Mouse (Mus musculus): Measurements from ENCODE around the gene Pced1b. TPM values are rescaled to one million over a fixed set of nuclear protein-coding genes. Genes with fewer than 3 reads are reported as not detected.
A peak's percentile ranks its signal among the peaks of the same experiment; 100 is the strongest.

Gene Pced1b
- polyA plus RNA-seq, 1 experiment from 2014 or later: 3.2 TPM

DNA sequence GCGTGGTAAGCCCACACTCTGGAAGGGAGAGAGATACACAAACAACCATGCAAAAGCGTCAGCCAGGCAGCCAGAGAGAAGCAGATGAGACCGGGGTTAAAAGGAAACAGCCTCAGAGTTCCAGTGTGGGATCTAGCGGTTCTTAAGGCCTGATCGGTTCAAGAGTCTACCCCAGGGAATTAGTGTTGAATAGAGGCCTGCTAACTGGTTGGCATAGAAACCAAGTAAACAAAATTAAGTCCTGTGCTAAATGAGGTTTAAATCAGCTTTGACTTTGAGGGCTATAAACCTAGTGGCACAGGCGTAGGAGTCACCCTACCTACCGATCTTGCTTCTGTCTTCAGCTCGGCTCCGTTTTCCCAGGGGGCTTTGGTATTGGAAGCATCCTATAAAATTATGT is 77.4 kb downstream of the Pced1b start:
- H3K27ac ChIP-seq (replicated peaks): peak overlapping the region; percentile 52; the same call in 1 of the 2 replicates
- no peaks in the 10 kb centered on the region for H3K36me3 ChIP-seq
- no peaks in the 10 kb centered on the region for H3K4me1 ChIP-seq
- H3K27me3 ChIP-seq: no peaks in the 10 kb centered on the region
- H3K9me3 ChIP-seq: no peaks in the 10 kb centered on the region
- peak; percentile 30; the same call in 1 of the 2 replicates for ATAC-seq (ENCODE audit: low FRiP score, low read depth)
- 0 out of 2 replicates have a peak overlapping the region, but pooled peaks have one; percentile 5 for H3K4me2 ChIP-seq (replicated peaks)
- H3K9ac ChIP-seq (replicated peaks): no peak overlapping the region
- H3K4me3 ChIP-seq: no peak overlapping the region
- 56% methylated on average over 9 of the region's 9 CpGs for WGBS

GRCm38 (mm10) chr15:97327500-97328081 is 80.7 kb downstream of the Pced1b start:
- WGBS: 64% methylated on average over 18 of the region's 18 CpGs
- Histone ChIP-seq H3K4me2 (replicated peaks) (no peak overlapping the region), H3K9ac (replicated peaks) (no peak overlapping the region), H3K36me3 (no peaks in the 10 kb centered on the region), H3K4me1 (no peaks in the 10 kb centered on the region), H3K27ac (replicated peaks) (no peak overlapping the region), H3K27me3 (no peaks in the 10 kb centered on the region), H3K4me3 (no peak overlapping the region), H3K9me3 (no peaks in the 10 kb centered on the region)
- no peak for ATAC-seq (ENCODE audit: low FRiP score, low read depth)

DNA sequence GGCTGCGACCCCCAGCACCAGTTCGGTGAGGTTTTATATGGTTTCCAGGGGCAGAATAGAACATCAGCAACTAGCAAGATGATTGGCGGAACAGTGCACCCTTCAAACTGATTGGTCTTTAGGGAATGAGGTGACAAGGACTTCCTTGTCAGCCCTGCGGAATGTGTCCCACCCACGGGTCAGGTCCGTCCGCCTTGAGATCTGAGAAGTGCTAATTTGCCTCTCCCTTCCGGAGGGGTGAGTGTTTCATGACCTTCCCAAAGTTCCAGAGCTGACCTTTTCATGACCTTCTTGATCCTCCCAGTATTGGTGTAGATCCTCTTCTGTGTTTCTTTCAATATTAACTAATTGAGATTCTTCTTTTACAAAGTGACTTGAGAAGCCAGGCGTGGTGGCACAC is 85.7 kb downstream of the Pced1b start:
- no peak overlapping the region for H3K9ac ChIP-seq (replicated peaks)
- H3K4me2 ChIP-seq (replicated peaks): no peak overlapping the region
- H3K4me1 ChIP-seq: no peaks in the 10 kb centered on the region
- WGBS: 73% methylated on average over 9 of the region's 9 CpGs
- H3K4me3 ChIP-seq: no peak overlapping the region
- H3K27ac ChIP-seq (replicated peaks): no peak overlapping the region
- H3K36me3 ChIP-seq: no peaks in the 10 kb centered on the region
- H3K27me3 ChIP-seq: no peaks in the 10 kb centered on the region
- H3K9me3 ChIP-seq: no peaks in the 10 kb centered on the region; the same call in 1 of the 2 replicates
- no peak for ATAC-seq (ENCODE audit: low FRiP score, low read depth)

- peak overlapping the region; percentile 46 for H3K4me2 ChIP-seq (replicated peaks)
- peaks cover 4% of the 10 kb centered on the region; the same call in 1 of the 2 replicates for H3K4me1 ChIP-seq
- no peaks in the 10 kb centered on the region for H3K27me3 ChIP-seq
- ATAC-seq (ENCODE audit: low FRiP score, low read depth): no peak
- H3K36me3 ChIP-seq: no peaks in the 10 kb centered on the region
- peak overlapping the region; percentile 24 for H3K4me3 ChIP-seq
- no peak overlapping the region for H3K27ac ChIP-seq (replicated peaks)
- no peak overlapping the region for H3K9ac ChIP-seq (replicated peaks)
- WGBS: 31% methylated on average over 14 of the region's 14 CpGs
- H3K9me3 ChIP-seq: peaks cover 14% of the 10 kb centered on the region
Measured at GRCm38 (mm10) chr15:97337636-97338352, 90.9 kb downstream of the Pced1b start.

- WGBS: 2% methylated on average over 17 of the region's 17 CpGs
- H3K27ac ChIP-seq (replicated peaks): no peak overlapping the region
- H3K4me2 ChIP-seq (replicated peaks): peak overlapping the region; percentile 46
- H3K27me3 ChIP-seq: no peaks in the 10 kb centered on the region
- H3K4me1 ChIP-seq: peaks cover 4% of the 10 kb centered on the region; the same call in 1 of the 2 replicates
- H3K9ac ChIP-seq (replicated peaks): no peak overlapping the region
- peaks cover 14% of the 10 kb centered on the region for H3K9me3 ChIP-seq
- no peak for ATAC-seq (ENCODE audit: low FRiP score, low read depth)
- H3K36me3 ChIP-seq: no peaks in the 10 kb centered on the region
- peak overlapping the region; percentile 24 for H3K4me3 ChIP-seq
Measured at GRCm38 (mm10) chr15:97338377-97339060, 91.6 kb downstream of the Pced1b start.

DNA sequence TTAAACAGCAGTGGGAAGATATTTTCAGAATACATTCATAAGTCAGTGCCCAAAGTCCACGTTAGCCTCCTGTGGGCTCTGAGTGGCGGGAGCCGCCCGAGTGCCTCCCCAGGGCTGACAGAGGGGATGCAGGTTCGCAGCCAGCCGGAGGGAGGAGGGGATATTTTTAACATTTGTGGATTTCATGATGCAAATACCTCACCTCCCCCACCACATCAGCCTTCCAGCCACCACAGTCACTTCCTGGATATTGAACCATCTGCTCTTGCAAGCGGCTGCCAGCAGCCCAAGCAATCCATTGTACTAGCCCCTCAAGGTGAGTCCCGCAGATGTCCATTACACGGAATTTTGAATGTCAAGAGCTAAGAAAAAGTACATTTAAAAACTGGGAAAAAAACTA is 95.4 kb downstream of the Pced1b start:
- Histone ChIP-seq H3K4me2 (replicated peaks) (no peak overlapping the region), H3K27me3 (no peaks in the 10 kb centered on the region), H3K4me3 (no peak overlapping the region), H3K36me3 (no peaks in the 10 kb centered on the region), H3K4me1 (peaks cover 4% of the 10 kb centered on the region; the same call in 1 of the 2 replicates), H3K9me3 (peaks cover 14% of the 10 kb centered on the region), H3K27ac (replicated peaks) (no peak overlapping the region), H3K9ac (replicated peaks) (no peak overlapping the region)
- ATAC-seq (ENCODE audit: low FRiP score, low read depth): no peak
- 94% methylated on average over 9 of the region's 9 CpGs for WGBS

- Histone ChIP-seq H3K4me3 (no peak overlapping the region), H3K9ac (replicated peaks) (no peak overlapping the region), H3K4me2 (replicated peaks) (no peak overlapping the region), H3K27me3 (no peaks in the 10 kb centered on the region), H3K9me3 (peaks cover 14% of the 10 kb centered on the region), H3K27ac (replicated peaks) (no peak overlapping the region), H3K4me1 (peaks cover 4% of the 10 kb centered on the region; the same call in 1 of the 2 replicates), H3K36me3 (no peaks in the 10 kb centered on the region)
- no peak for ATAC-seq (ENCODE audit: low FRiP score, low read depth)
- WGBS: 95% methylated on average over 8 of the region's 8 CpGs
Measured at GRCm38 (mm10) chr15:97342945-97343344, 96.0 kb downstream of the Pced1b start.

- WGBS: 96% methylated on average over 9 of the region's 9 CpGs
- peaks cover 14% of the 10 kb centered on the region for H3K9me3 ChIP-seq
- no peaks in the 10 kb centered on the region for H3K36me3 ChIP-seq
- no peak overlapping the region for H3K4me2 ChIP-seq (replicated peaks)
- no peak for ATAC-seq (ENCODE audit: low FRiP score, low read depth)
- H3K27ac ChIP-seq (replicated peaks): no peak overlapping the region
- no peak overlapping the region for H3K9ac ChIP-seq (replicated peaks)
- H3K27me3 ChIP-seq: no peaks in the 10 kb centered on the region
- H3K4me3 ChIP-seq: no peak overlapping the region
- no peaks in the 10 kb centered on the region for H3K4me1 ChIP-seq
Measured at GRCm38 (mm10) chr15:97343921-97344320, 97.0 kb downstream of the Pced1b start.

DNA sequence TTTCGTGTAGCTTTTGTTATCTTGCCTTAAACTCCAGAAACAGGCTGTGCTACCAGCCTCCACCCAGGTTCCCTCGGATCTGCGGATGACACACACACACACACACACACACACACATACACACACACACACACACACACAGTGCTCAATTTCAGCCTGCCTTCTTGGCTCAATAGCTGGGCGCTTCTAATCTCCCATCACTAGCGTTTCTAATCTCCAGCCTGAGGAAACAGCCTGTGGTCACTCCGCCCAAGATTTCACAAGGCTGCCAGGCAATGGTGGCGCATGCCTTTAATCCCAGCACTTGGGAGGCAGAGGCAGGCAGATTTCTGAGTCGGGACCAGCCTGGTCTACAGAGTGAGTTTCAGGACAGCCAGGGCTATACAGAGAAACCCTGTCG is 98.2 kb downstream of the Pced1b start:
- no peaks in the 10 kb centered on the region for H3K36me3 ChIP-seq

GRCm38 (mm10) chr15:97345917-97346316 is 99.0 kb downstream of the Pced1b start:
- no peak for ATAC-seq (ENCODE audit: low FRiP score, low read depth)
- Histone ChIP-seq H3K9me3 (no peaks in the 10 kb centered on the region), H3K9ac (replicated peaks) (no peak overlapping the region), H3K4me3 (no peak overlapping the region), H3K27ac (replicated peaks) (no peak overlapping the region), H3K36me3 (no peaks in the 10 kb centered on the region), H3K4me1 (no peaks in the 10 kb centered on the region), H3K4me2 (replicated peaks) (no peak overlapping the region), H3K27me3 (no peaks in the 10 kb centered on the region)
- 79% methylated on average over 6 of the region's 6 CpGs for WGBS

More for the DNA sequence above, 98.2 kb downstream of the Pced1b start:
- peaks cover 6% of the 10 kb centered on the region; the same call in 1 of the 2 replicates for H3K9me3 ChIP-seq
- H3K4me3 ChIP-seq: no peak overlapping the region
- H3K27ac ChIP-seq (replicated peaks): no peak overlapping the region
- no peak for ATAC-seq (ENCODE audit: low FRiP score, low read depth)
- 91% methylated on average over 7 of the region's 9 CpGs for WGBS
- H3K4me2 ChIP-seq (replicated peaks): no peak overlapping the region
- H3K4me1 ChIP-seq: no peaks in the 10 kb centered on the region
- no peak overlapping the region for H3K9ac ChIP-seq (replicated peaks)
- no peaks in the 10 kb centered on the region for H3K27me3 ChIP-seq

GRCm38 (mm10) chr15:97346413-97346812 is 99.5 kb downstream of the Pced1b start:
- Histone ChIP-seq H3K4me3 (no peak overlapping the region), H3K36me3 (no peaks in the 10 kb centered on the region), H3K9ac (replicated peaks) (no peak overlapping the region), H3K27ac (replicated peaks) (no peak overlapping the region), H3K9me3 (no peaks in the 10 kb centered on the region), H3K27me3 (no peaks in the 10 kb centered on the region), H3K4me1 (no peaks in the 10 kb centered on the region), H3K4me2 (replicated peaks) (no peak overlapping the region)
- no peak for ATAC-seq (ENCODE audit: low FRiP score, low read depth)
- 91% methylated on average over 5 of the region's 5 CpGs for WGBS

DNA sequence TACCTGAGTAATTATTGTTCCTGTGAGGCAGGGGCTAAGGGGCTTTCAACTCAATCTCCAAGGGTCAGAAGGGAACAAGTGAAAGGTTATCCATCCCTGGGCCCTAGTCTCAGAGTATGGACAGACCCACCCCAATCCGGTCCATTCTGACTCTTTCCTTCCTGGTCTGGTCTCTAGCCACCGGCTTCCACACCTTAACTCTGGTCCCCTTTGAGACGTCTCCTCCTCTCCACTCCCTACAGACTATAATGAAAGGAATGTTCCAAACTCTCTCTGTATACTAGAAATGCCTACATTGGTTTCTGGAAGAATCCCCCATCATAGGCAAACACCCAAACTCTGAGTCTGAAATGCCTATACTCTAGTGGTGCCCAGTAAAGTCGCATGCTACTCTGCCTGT is 100.0 kb downstream of the Pced1b start:
- Histone ChIP-seq H3K4me1 (no peaks in the 10 kb centered on the region), H3K9me3 (no peaks in the 10 kb centered on the region), H3K9ac (replicated peaks) (no peak overlapping the region), H3K27me3 (no peaks in the 10 kb centered on the region), H3K36me3 (no peaks in the 10 kb centered on the region), H3K4me3 (no peak overlapping the region), H3K27ac (replicated peaks) (no peak overlapping the region), H3K4me2 (replicated peaks) (no peak overlapping the region)
- no peak for ATAC-seq (ENCODE audit: low FRiP score, low read depth)
- 92% methylated on average over 4 of the region's 4 CpGs for WGBS

Measured in midbrain, embryonic 12.5 days (tissue).